Mouse (Mus musculus): ENCODE measurements around the gene Mn1. TPM values are rescaled to one million over a fixed set of nuclear protein-coding genes. Genes with fewer than 3 reads are reported as not detected.

The Mn1 gene
- polyA plus RNA-seq, 1 experiment from 2014 or later: 6.9 TPM

- peak overlapping the region; percentile 19 for H3K9ac ChIP-seq (ENCODE audit: low read length)
- peak; percentile 86 for ATAC-seq (ENCODE audit: insufficient number of reproducible peaks, insufficient read depth, low FRiP score, low read depth)
- peak overlapping the region; percentile 1 to 7; a peak in 2 of 4 replicates for H3K4me3 ChIP-seq (ENCODE audit: control insufficient read depth in 1 of 2, insufficient read depth in 1 of 2, low read depth in 1 of 2, low read length in 2 of 2)
- no peaks in the 10 kb centered on the region for H3K36me3 ChIP-seq (ENCODE audit: control insufficient read depth, insufficient read depth, low read length)
- H3K27ac ChIP-seq (replicated peaks in 1 of 2; ENCODE audit: control insufficient read depth in 1 of 2, insufficient read depth in 1 of 2, low read depth in 2 of 2, low read length in 2 of 2): peak overlapping the region; percentile 87 to 91
- no peaks in the 10 kb centered on the region for H3K9me3 ChIP-seq (ENCODE audit: control insufficient read depth, low read length)
- WGBS: 6% methylated on average over 4 of the region's 4 CpGs
- peak overlapping the region; percentile 49 for H3K4me2 ChIP-seq (ENCODE audit: low read length)
- H3K4me1 ChIP-seq (ENCODE audit: control insufficient read depth in 2 of 2, insufficient read depth in 2 of 2, low read length in 2 of 2): peaks cover 21 to 29% of the 10 kb centered on the region in 2 experiments
- H3K27me3 ChIP-seq (ENCODE audit: control insufficient read depth, insufficient read depth, low read length): no peaks in the 10 kb centered on the region
These were observed 73.4 kb downstream of the Mn1 start for GRCm38 (mm10) chr5:111490599-111490998.

- H3K4me3 ChIP-seq (ENCODE audit: control insufficient read depth in 1 of 2, insufficient read depth in 1 of 2, low read depth in 1 of 2, low read length in 2 of 2): peak overlapping the region in 1 of 2 experiments; percentile 1; a peak in 1 of 4 replicates
- H3K36me3 ChIP-seq (ENCODE audit: control insufficient read depth, insufficient read depth, low read length): no peaks in the 10 kb centered on the region
- H3K9me3 ChIP-seq (ENCODE audit: control insufficient read depth, low read length): no peaks in the 10 kb centered on the region
- no peak for ATAC-seq (ENCODE audit: insufficient number of reproducible peaks, insufficient read depth, low FRiP score, low read depth)
- H3K27me3 ChIP-seq (ENCODE audit: control insufficient read depth, insufficient read depth, low read length): no peaks in the 10 kb centered on the region
- peak overlapping the region; percentile 19; the same call in 1 of the 2 replicates for H3K9ac ChIP-seq (ENCODE audit: low read length)
- H3K4me2 ChIP-seq (ENCODE audit: low read length): peak overlapping the region; percentile 49
- peaks cover 21 to 25% of the 10 kb centered on the region in 2 experiments for H3K4me1 ChIP-seq (ENCODE audit: control insufficient read depth in 2 of 2, insufficient read depth in 2 of 2, low read length in 2 of 2)
- H3K27ac ChIP-seq (replicated peaks in 1 of 2; ENCODE audit: control insufficient read depth in 1 of 2, insufficient read depth in 1 of 2, low read depth in 2 of 2, low read length in 2 of 2): peak overlapping the region; percentile 87 to 91
- 24% methylated on average over 1 of the region's 1 CpGs for WGBS
These were observed 74.3 kb downstream of the Mn1 start for GRCm38 (mm10) chr5:111491485-111491884.

GRCm38 (mm10) chr5:111500036-111500435 lies 82.9 kb downstream of the Mn1 start:
- no peak overlapping the region for H3K4me2 ChIP-seq (ENCODE audit: low read length)
- no peak for ATAC-seq (ENCODE audit: insufficient number of reproducible peaks, insufficient read depth, low FRiP score, low read depth)
- no peaks in the 10 kb centered on the region for H3K9me3 ChIP-seq (ENCODE audit: control insufficient read depth, low read length)
- H3K9ac ChIP-seq (ENCODE audit: low read length): no peak overlapping the region
- no peak overlapping the region for H3K27ac ChIP-seq (replicated peaks in 1 of 2; ENCODE audit: control insufficient read depth in 1 of 2, insufficient read depth in 1 of 2, low read depth in 2 of 2, low read length in 2 of 2)
- WGBS: 74% methylated on average over 3 of the region's 3 CpGs
- H3K4me1 ChIP-seq (ENCODE audit: control insufficient read depth in 2 of 2, insufficient read depth in 2 of 2, low read length in 2 of 2): peaks cover 0 to 4% of the 10 kb centered on the region in 2 experiments; a peak in 1 of 4 replicates
- no peak overlapping the region for H3K4me3 ChIP-seq (ENCODE audit: control insufficient read depth in 1 of 2, insufficient read depth in 1 of 2, low read depth in 1 of 2, low read length in 2 of 2)
- no peaks in the 10 kb centered on the region for H3K27me3 ChIP-seq (ENCODE audit: control insufficient read depth, insufficient read depth, low read length)
- no peaks in the 10 kb centered on the region for H3K36me3 ChIP-seq (ENCODE audit: control insufficient read depth, insufficient read depth, low read length)

GRCm38 (mm10) chr5:111501691-111502441 lies 84.7 kb downstream of the Mn1 start:
- Histone ChIP-seq H3K27ac (replicated peaks in 1 of 2; ENCODE audit: control insufficient read depth in 1 of 2, insufficient read depth in 1 of 2, low read depth in 2 of 2, low read length in 2 of 2) (no peak overlapping the region), H3K36me3 (ENCODE audit: control insufficient read depth, insufficient read depth, low read length) (no peaks in the 10 kb centered on the region), H3K4me2 (ENCODE audit: low read length) (no peak overlapping the region), H3K4me1 (ENCODE audit: control insufficient read depth in 2 of 2, insufficient read depth in 2 of 2, low read length in 2 of 2) (peaks cover 11 to 15% of the 10 kb centered on the region in 2 experiments), H3K27me3 (ENCODE audit: control insufficient read depth, insufficient read depth, low read length) (no peaks in the 10 kb centered on the region), H3K4me3 (ENCODE audit: control insufficient read depth in 1 of 2, insufficient read depth in 1 of 2, low read depth in 1 of 2, low read length in 2 of 2) (no peak overlapping the region), H3K9me3 (ENCODE audit: control insufficient read depth, low read length) (no peaks in the 10 kb centered on the region), H3K9ac (ENCODE audit: low read length) (no peak overlapping the region)
- 56% methylated on average over 13 of the region's 13 CpGs for WGBS
- no peak for ATAC-seq (ENCODE audit: insufficient number of reproducible peaks, insufficient read depth, low FRiP score, low read depth)

- no peak overlapping the region for H3K4me2 ChIP-seq (ENCODE audit: low read length)
- no peaks in the 10 kb centered on the region for H3K27me3 ChIP-seq (ENCODE audit: control insufficient read depth, insufficient read depth, low read length)
- H3K36me3 ChIP-seq (ENCODE audit: control insufficient read depth, insufficient read depth, low read length): no peaks in the 10 kb centered on the region
- no peak overlapping the region for H3K27ac ChIP-seq (replicated peaks in 1 of 2; ENCODE audit: control insufficient read depth in 1 of 2, insufficient read depth in 1 of 2, low read depth in 2 of 2, low read length in 2 of 2)
- no peak overlapping the region for H3K4me3 ChIP-seq (ENCODE audit: control insufficient read depth in 1 of 2, insufficient read depth in 1 of 2, low read depth in 1 of 2, low read length in 2 of 2)
- WGBS: 95% methylated on average over 6 of the region's 6 CpGs
- ATAC-seq (ENCODE audit: insufficient number of reproducible peaks, insufficient read depth, low FRiP score, low read depth): no peak
- H3K4me1 ChIP-seq (ENCODE audit: control insufficient read depth in 2 of 2, insufficient read depth in 2 of 2, low read length in 2 of 2): peaks cover 35 to 38% of the 10 kb centered on the region in 2 experiments
- H3K9ac ChIP-seq (ENCODE audit: low read length): no peak overlapping the region
- no peaks in the 10 kb centered on the region for H3K9me3 ChIP-seq (ENCODE audit: control insufficient read depth, low read length)
These were observed 88.1 kb downstream of the Mn1 start for GRCm38 (mm10) chr5:111505241-111505640.

- H3K9me3 ChIP-seq (ENCODE audit: control insufficient read depth, low read length): no peaks in the 10 kb centered on the region
- H3K36me3 ChIP-seq (ENCODE audit: control insufficient read depth, insufficient read depth, low read length): no peaks in the 10 kb centered on the region
- H3K27ac ChIP-seq (replicated peaks in 1 of 2; ENCODE audit: control insufficient read depth in 1 of 2, insufficient read depth in 1 of 2, low read depth in 2 of 2, low read length in 2 of 2): peak overlapping the region in 1 of 2 experiments; percentile 81; a peak in 1 of 4 replicates
- no peaks in the 10 kb centered on the region for H3K27me3 ChIP-seq (ENCODE audit: control insufficient read depth, insufficient read depth, low read length)
- no peak overlapping the region for H3K4me2 ChIP-seq (ENCODE audit: low read length)
- no peak for ATAC-seq (ENCODE audit: insufficient number of reproducible peaks, insufficient read depth, low FRiP score, low read depth)
- 89% methylated on average over 6 of the region's 6 CpGs for WGBS
- H3K4me3 ChIP-seq (ENCODE audit: control insufficient read depth in 1 of 2, insufficient read depth in 1 of 2, low read depth in 1 of 2, low read length in 2 of 2): no peak overlapping the region
- no peak overlapping the region for H3K9ac ChIP-seq (ENCODE audit: low read length)
- peaks cover 35 to 43% of the 10 kb centered on the region in 2 experiments for H3K4me1 ChIP-seq (ENCODE audit: control insufficient read depth in 2 of 2, insufficient read depth in 2 of 2, low read length in 2 of 2)
These were observed 88.7 kb downstream of the Mn1 start for GRCm38 (mm10) chr5:111505824-111506223.

GRCm38 (mm10) chr5:111506410-111506809 lies 89.2 kb downstream of the Mn1 start:
- Histone ChIP-seq H3K4me2 (ENCODE audit: low read length) (peak overlapping the region; percentile 36), H3K9ac (ENCODE audit: low read length) (peak overlapping the region; percentile 14; the same call in 1 of the 2 replicates), H3K4me1 (ENCODE audit: control insufficient read depth in 2 of 2, insufficient read depth in 2 of 2, low read length in 2 of 2) (peaks cover 35 to 43% of the 10 kb centered on the region in 2 experiments), H3K4me3 (ENCODE audit: control insufficient read depth in 1 of 2, insufficient read depth in 1 of 2, low read depth in 1 of 2, low read length in 2 of 2) (no peak overlapping the region), H3K9me3 (ENCODE audit: control insufficient read depth, low read length) (no peaks in the 10 kb centered on the region), H3K27ac (replicated peaks in 1 of 2; ENCODE audit: control insufficient read depth in 1 of 2, insufficient read depth in 1 of 2, low read depth in 2 of 2, low read length in 2 of 2) (peak overlapping the region; percentile 65 to 81), H3K27me3 (ENCODE audit: control insufficient read depth, insufficient read depth, low read length) (no peaks in the 10 kb centered on the region), H3K36me3 (ENCODE audit: control insufficient read depth, insufficient read depth, low read length) (no peaks in the 10 kb centered on the region)
- peak; percentile 2; the same call in 1 of the 2 replicates for ATAC-seq (ENCODE audit: insufficient number of reproducible peaks, insufficient read depth, low FRiP score, low read depth)
- WGBS: 40% methylated on average over 12 of the region's 12 CpGs

All from heart, embryonic 14.5 days (tissue).